Mouse (Mus musculus) intestine, embryonic 15.5 days (tissue): Measurements from ENCODE around the gene Psmd8. TPM values are rescaled to one million over a fixed set of nuclear protein-coding genes. Genes with fewer than 3 reads are reported as not detected.

Experiments used
- ATAC-seq: fragments of 200-750 bp; cut with Nextera tagmentation; 2 replicates; pipeline ENCODE4 v1.8.0; 2017; ENCODE audit warnings: moderate TSS enrichment, moderate library complexity
- H3K27ac ChIP-seq: fragments of 300-500 bp; sonication (generic); 2 replicates; pipeline ENCODE4 v1.5.1; 2015; ENCODE audit warnings: mild to moderate bottlenecking, inconsistent platforms
- H3K27me3 ChIP-seq: fragments of 300-500 bp; sonication (generic); replicated peaks from 2 replicates; pipeline ENCODE4 v1.6.1; 2015; ENCODE audit warnings: inconsistent platforms
- H3K36me3 ChIP-seq: fragments of 300-500 bp; sonication (generic); 2 replicates; pipeline ENCODE4 v1.6.1; 2015; ENCODE audit warnings: inconsistent platforms
- H3K4me1 ChIP-seq: fragments of 300-500 bp; sonication (generic); replicated peaks from 2 replicates; pipeline ENCODE4 v1.6.1; 2015; ENCODE audit warnings: inconsistent platforms
- H3K4me2 ChIP-seq: fragments of 300-500 bp; sonication (generic); replicated peaks from 2 replicates; pipeline ENCODE4 v1.6.1; 2015; ENCODE audit warnings: mild to moderate bottlenecking, inconsistent platforms
- H3K4me3 ChIP-seq: fragments of 300-500 bp; sonication (generic); replicated peaks from 2 replicates; pipeline ENCODE4 v1.5.1; 2015; ENCODE audit warnings: inconsistent platforms
- H3K9ac ChIP-seq: fragments of 300-500 bp; sonication (generic); 2 replicates; pipeline ENCODE4 v1.6.1; 2015; ENCODE audit warnings: inconsistent platforms
- H3K9me3 ChIP-seq: fragments of 300-500 bp; sonication (generic); 2 replicates; pipeline ENCODE4 v1.6.1; 2016; ENCODE audit warnings: inconsistent platforms
- WGBS: fragments of 180-500 bp; shearing (Covaris S2); methylation state at CpG from one replicate; pipeline ENCODE4 v1.1.7; 2015; 5-methylcytosine and 5-hydroxymethylcytosine counted together
- polyA plus RNA-seq: library from polyadenylated mRNA; unstranded; fragments of >200 nt; fragmentation: Nextera tagmentation; extraction: Ambion mirVana; gene quantifications from 2 replicates; pipeline ENCODE4 v1.2.1, GENCODE M21; 2015

Psmd8 gene
- polyA plus RNA-seq, 1 experiment from 2014 or later: 249 TPM

DNA sequence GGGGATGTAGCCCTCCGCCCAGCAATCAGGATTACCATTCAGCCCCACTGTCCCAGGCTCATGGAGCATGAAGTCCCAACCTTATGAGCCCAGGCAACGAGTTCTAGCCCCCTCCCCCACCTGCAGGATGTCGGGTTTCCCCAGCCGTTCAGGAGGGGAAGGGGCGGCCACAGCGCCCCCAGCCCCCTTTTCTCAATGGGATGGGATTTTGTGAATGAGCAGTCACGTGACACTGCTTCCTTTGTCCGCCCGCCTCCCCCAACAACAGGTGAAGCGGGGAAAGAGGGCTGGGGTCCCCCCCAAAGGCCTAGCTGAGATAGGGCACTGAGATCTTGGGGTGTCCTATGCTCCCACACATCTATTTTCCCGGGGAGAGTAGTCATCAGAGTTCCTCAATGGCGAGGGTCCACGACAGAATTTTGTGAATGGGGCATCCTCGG, 11.7 kb downstream of the Psmd8 start:
- H3K9ac ChIP-seq: peak overlapping the region; percentile 41
- peak overlapping the region; percentile 58 for H3K4me3 ChIP-seq
- H3K27me3 ChIP-seq: peaks cover 35% of the 10 kb centered on the region
- H3K27ac ChIP-seq: no peak overlapping the region; the same call in 1 of the 2 replicates
- ATAC-seq: no peak
- H3K36me3 ChIP-seq: peaks cover 11% of the 10 kb centered on the region
- WGBS: under 1% methylated on average over 14 of the region's 14 CpGs
- H3K9me3 ChIP-seq: no peaks in the 10 kb centered on the region
- H3K4me1 ChIP-seq: peaks cover 32% of the 10 kb centered on the region
- H3K4me2 ChIP-seq: peak overlapping the region; percentile 89

DNA sequence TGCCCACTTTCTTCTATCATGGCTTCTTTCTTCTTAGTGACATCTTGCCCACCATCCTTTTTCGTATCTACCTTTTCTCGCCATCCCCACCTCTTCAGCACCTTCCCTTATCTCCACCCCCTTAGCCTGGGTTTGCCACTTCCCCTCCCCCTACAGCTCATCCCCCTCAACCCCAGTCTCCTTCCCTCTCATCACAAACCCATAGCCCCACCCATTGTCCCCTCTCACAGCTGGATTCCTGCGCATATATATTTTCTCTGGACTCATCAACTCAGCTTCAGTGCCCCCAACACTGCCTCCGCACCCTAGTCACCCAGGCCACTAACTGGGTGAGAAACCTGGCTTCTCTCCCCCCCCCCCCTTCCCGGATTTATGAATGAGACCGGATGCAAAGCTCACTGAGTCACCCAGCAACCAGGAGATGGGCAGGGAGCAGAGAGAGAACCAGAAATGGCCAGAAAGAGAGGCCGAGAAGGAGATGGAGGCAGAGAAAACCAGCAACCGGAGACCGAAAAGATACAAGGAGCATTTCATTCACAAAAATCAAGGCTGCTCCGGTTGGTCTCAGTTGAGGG, 12.3 kb downstream of the Psmd8 start:
- H3K27ac ChIP-seq: no peak overlapping the region
- 13% methylated on average over 10 of the region's 10 CpGs for WGBS
- no peak for ATAC-seq
- H3K27me3 ChIP-seq: peaks cover 29% of the 10 kb centered on the region
- H3K4me1 ChIP-seq: peaks cover 32% of the 10 kb centered on the region
- H3K4me2 ChIP-seq: peak overlapping the region; percentile 89
- peak overlapping the region; percentile 58 for H3K4me3 ChIP-seq
- H3K36me3 ChIP-seq: 0 out of 2 replicates have a peak, but pooled peaks cover 6% of the 10 kb centered on the region
- H3K9ac ChIP-seq: no peak overlapping the region
- H3K9me3 ChIP-seq: no peaks in the 10 kb centered on the region

DNA sequence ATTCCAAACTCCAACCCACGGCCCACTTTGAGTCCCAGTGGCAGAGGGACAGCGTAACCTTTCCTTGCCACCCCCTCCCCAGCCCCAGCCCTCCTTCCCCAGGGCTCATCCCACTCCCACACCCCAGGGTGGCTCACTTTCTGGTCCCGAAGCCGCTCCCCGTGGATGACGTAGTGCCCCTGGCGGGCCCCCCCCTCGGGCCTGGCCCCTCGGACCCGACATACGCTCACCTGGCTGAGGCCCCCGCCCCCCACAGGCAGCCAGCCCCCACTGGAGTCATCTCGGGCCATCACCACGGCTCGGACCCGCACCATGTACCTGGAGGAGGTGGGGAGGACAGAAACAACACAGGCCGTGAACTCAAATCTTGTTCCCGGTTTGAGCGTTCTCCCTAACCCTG, 12.8 kb downstream of the Psmd8 start:
- Histone ChIP-seq H3K27me3 (peaks cover 23% of the 10 kb centered on the region), H3K4me1 (peaks cover 35% of the 10 kb centered on the region), H3K4me3 (no peak overlapping the region), H3K9me3 (no peaks in the 10 kb centered on the region), H3K4me2 (peak overlapping the region; percentile 89; the same call in 1 of the 2 replicates), H3K36me3 (0 out of 2 replicates have a peak, but pooled peaks cover under 1% of the 10 kb centered on the region), H3K27ac (no peak overlapping the region), H3K9ac (no peak overlapping the region)
- 33% methylated on average over 19 of the region's 19 CpGs for WGBS
- ATAC-seq: no peak

DNA sequence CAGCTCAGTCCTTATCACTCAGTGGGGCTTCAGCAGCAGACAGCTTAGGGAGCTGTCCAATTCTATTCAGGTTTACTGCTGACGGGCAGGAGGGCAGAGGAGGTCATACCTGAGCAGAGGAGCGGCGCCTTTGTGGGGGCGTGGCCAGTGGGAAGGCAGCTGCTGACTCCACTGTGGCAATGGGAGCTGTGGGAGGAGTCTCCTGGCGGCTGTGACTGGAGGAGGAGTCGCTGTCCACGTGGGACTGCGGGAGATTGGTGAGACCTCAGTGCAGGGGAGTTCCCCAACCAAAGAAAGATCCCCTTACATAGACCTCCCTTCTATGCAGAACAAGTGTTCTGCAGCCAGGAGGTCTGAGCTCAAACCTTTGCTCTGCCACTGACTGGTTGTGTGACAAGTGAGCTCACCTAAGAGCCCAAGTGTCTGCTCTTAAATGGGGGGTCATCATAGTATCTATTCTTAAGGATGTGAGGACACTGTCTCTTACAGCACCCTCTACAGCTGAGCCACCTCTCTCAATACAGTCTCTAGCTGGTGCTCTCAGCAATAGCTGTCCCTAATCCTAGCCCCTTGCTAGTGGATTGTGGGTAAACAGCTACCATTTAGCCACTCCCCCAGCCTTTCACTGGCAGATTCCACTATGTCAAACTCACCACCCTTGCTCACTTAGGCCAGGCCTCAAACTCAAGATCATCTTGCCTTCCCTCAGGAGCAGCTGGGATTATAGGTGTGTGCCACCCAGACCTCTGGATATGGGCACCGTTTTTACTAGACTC, 17.6 kb downstream of the Psmd8 start:
- Histone ChIP-seq H3K4me2 (peak overlapping the region; percentile 16), H3K4me3 (no peak overlapping the region), H3K36me3 (no peaks in the 10 kb centered on the region), H3K9ac (no peak overlapping the region), H3K9me3 (no peaks in the 10 kb centered on the region), H3K4me1 (peaks cover 5% of the 10 kb centered on the region; the same call in 1 of the 2 replicates), H3K27me3 (peaks cover 16% of the 10 kb centered on the region), H3K27ac (no peak overlapping the region)
- whole genome bisulfite sequencing: 14% methylated on average over 9 of the region's 9 CpGs
- peak; percentile 91 for ATAC-seq

DNA sequence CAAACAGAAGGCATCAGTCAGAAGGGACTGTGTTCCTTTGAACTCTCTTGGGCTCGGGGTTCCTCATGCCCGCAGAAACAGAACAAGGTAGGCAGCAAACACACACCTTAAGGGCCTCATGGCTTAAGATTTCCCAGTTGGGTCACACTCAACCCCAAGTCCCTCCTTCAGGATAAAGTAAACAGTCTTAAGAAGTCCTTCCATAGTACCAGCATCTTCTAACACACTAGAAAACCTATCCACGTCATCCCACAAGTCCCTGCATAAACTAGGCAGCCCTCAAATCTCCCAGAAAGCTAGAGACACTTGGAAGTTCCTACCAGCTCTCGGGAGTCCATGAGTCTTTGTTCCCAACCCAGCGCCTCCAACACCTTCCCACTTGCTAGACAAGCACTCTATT, 18.2 kb downstream of the Psmd8 start:
- Histone ChIP-seq H3K27ac (no peak overlapping the region), H3K4me3 (no peak overlapping the region), H3K36me3 (no peaks in the 10 kb centered on the region), H3K27me3 (peaks cover 13% of the 10 kb centered on the region), H3K9me3 (no peaks in the 10 kb centered on the region), H3K9ac (no peak overlapping the region), H3K4me2 (peak overlapping the region; percentile 16), H3K4me1 (peaks cover 5% of the 10 kb centered on the region; the same call in 1 of the 2 replicates)
- no peak for ATAC-seq
- WGBS: 65% methylated on average over 5 of the region's 5 CpGs

DNA sequence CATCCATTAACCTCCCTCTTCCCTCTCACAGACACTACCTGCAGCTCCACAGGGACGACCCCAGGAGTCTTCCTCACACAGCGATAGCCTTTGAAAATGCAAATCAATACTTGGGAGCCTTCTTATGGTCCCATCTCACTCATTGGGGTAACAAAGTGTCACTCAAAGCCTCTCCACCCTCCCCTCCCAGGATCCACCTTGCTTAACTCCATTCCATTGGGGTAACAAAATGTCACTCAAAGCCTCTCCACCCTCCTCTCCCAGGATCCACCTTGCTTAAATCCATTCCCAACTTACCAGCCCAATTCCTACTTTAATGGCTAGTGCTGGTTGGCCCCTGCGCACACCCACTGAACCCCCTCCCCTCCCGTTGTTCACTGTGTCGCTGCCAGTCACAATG, 22.2 kb downstream of the Psmd8 start:
- Histone ChIP-seq H3K9me3 (0 out of 2 replicates have a peak, but pooled peaks cover 5% of the 10 kb centered on the region), H3K27ac (no peak overlapping the region), H3K4me2 (no peak overlapping the region), H3K4me3 (no peak overlapping the region), H3K36me3 (peaks cover 7% of the 10 kb centered on the region), H3K4me1 (peaks cover 9% of the 10 kb centered on the region), H3K9ac (no peak overlapping the region), H3K27me3 (peaks cover 13% of the 10 kb centered on the region)
- WGBS: 4% methylated on average over 5 of the region's 5 CpGs
- no peak for ATAC-seq

DNA sequence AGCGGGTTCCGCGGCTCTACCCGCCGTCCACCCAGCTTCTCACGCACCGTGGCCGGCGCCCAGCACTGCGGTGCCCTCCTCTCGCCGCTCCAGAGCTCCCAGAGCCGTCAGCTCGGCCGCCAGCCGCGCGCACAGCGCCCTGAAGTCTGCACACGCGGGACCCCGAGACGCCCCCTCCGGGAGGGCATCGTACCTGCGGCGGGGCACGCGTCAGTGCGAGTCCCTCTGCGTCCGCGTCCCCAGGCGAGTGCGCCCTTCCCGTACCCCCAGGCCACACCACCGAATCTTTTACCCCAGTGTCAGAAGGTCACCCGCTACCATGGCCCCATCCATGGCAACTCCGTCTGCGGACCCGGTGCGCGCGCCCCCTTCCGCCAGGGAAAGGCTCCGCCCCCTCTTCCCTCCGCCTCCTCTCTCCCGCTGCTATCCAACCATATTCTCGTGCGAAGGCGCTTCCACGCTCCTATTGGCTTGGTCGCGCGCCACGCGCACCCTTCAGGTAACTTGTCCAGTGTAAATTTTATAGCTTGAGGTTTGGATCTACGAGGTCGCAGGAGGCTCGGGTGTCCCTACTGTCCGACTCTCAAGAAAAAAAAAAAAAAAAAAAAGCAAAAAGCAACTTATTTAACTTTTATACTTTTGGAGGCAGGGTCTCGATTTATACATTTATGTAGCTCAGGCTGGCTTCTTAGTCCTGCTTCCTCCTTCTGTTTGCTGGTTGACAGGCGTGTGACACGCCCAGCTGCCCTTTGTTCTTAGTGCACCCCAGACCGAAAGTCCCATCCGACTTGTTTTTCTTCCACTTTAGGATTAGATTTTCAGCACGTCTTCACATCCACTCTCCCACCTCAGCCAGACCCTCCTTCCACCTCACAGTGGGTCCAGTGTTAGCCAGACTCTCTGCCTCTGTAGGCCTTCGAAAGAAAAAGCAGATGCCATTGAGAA, 24.4 kb downstream of the Psmd8 start, which contains the start of gene Fam98c:
Gene Fam98c (minus strand): TSS at position 397 of the 945 bp plus-strand sequence.
- H3K27ac ChIP-seq: peak within 1 kb of the TSS; percentile 97
- WGBS: 3% methylated on average over 68 of the region's 68 CpGs
- peaks cover 13% of the 10 kb centered on the region for H3K27me3 ChIP-seq
- ATAC-seq: peak; percentile 90
- H3K4me2 ChIP-seq: peak within 1 kb of the TSS; percentile 95
- peaks cover 7% of the 10 kb centered on the region for H3K36me3 ChIP-seq
- H3K9me3 ChIP-seq: 0 out of 2 replicates have a peak, but pooled peaks cover 5% of the 10 kb centered on the region
- peak within 1 kb of the TSS; percentile 87 for H3K9ac ChIP-seq
- H3K4me1 ChIP-seq: peaks cover 6% of the 10 kb centered on the region
- H3K4me3 ChIP-seq: peak within 1 kb of the TSS; percentile 93

DNA sequence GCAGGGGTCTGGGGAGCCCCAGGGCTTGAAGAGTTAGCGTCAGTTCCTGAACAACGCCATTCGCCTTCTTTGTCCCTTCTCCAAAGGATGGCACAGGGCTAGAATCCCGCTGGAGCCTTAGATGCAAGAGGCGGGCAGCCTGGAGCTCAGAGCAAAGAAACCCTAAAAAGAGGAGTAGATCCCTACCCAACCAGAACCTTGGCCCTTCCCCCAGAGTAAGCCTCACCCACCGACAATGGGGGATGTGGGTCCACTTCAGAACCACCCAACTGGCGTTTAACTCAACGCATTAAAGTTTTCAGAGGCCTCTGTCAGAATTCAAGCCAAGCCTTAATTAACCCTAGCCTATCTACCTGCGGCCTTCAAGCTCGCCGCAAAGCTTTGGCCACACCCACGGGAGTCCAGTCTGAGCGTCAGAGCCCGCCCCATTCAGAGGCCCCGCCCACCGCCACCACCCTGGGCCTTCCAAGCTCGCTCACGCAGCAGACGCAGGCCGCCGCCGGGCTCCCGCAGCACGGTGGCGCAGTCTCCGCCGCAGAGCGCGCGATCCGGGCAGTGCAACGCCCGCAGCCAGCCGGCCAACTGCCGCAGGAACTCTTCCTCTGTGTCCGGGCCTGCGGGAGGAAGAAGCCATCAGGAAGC, 25.2 kb downstream of the Psmd8 start:
- Histone ChIP-seq H3K27me3 (peaks cover 13% of the 10 kb centered on the region), H3K4me2 (peak overlapping the region; percentile 95), H3K4me3 (peak overlapping the region; percentile 93), H3K36me3 (peaks cover 7% of the 10 kb centered on the region), H3K4me1 (peaks cover 6% of the 10 kb centered on the region), H3K9ac (peak overlapping the region; percentile 87), H3K27ac (peak overlapping the region; percentile 97), H3K9me3 (0 out of 2 replicates have a peak, but pooled peaks cover 5% of the 10 kb centered on the region)
- peak; percentile 91 for ATAC-seq
- WGBS: 7% methylated on average over 37 of the region's 37 CpGs

DNA sequence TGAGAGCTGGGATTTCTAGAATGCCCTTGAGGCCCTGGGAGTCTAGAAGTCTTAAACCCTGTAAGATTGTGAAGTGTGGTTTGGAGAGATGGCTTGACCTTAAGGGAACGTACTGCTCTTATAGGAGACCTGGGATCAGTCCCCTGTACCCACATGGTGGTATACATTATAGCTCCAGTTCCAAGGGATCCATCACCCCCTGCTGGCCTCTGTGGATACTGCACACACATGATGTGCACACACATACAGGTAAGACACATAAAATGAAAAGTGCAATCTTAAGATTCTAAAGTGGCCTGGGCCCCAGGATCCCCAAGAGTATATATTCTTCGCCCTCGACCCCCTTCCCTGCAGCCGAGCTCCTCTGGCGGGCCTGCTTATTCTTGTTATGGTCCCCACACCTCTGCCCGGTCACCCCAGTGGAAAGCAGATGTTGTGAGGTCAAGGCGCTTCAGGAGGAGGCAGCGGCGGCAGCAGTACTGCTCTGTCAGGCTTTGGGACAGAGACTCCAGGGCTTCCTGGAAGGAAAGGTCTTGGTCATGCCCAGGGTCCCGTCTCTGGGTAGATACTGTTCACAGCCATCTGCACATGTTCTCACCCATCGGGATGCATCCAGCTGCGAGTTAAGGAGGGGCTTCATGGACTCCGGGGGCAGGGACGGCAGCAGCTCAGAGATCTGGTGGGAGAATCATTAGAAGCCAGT, 26.3 kb downstream of the Psmd8 start:
- Histone ChIP-seq H3K27me3 (peaks cover 12% of the 10 kb centered on the region), H3K4me1 (peaks cover 6% of the 10 kb centered on the region), H3K9ac (no peak overlapping the region), H3K27ac (no peak overlapping the region), H3K36me3 (peaks cover 7% of the 10 kb centered on the region), H3K4me2 (no peak overlapping the region), H3K4me3 (no peak overlapping the region), H3K9me3 (0 out of 2 replicates have a peak, but pooled peaks cover 5% of the 10 kb centered on the region)
- 95% methylated on average over 14 of the region's 14 CpGs for WGBS
- no peak for ATAC-seq

DNA sequence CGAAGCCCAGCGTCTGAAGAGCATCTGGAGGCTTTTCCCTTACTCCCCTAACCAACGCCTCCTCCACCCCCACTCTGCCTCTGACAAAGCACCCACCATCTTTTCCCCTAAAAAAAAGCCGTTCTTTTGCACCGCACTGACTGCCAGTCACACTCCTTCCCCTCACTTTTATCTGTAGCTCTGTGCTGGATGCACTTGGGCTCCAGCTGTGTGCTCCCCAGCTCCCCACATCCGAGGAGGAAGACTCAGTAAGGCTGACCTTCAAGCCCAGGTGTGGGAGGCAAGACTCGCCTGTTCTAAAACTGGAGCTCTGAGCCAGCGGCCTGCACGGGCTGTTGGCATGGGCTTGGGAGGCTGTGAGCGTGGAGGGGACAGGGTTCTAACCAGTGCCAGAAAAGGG, 29.0 kb downstream of the Psmd8 start:
- no peaks in the 10 kb centered on the region for H3K27me3 ChIP-seq
- H3K36me3 ChIP-seq: peaks cover 7% of the 10 kb centered on the region
- H3K4me1 ChIP-seq: peaks cover 6% of the 10 kb centered on the region
- no peak overlapping the region for H3K4me3 ChIP-seq
- whole genome bisulfite sequencing: 65% methylated on average over 10 of the region's 10 CpGs
- ATAC-seq: no peak
- no peak overlapping the region for H3K27ac ChIP-seq
- no peak overlapping the region for H3K9ac ChIP-seq
- 0 out of 2 replicates have a peak, but pooled peaks cover 5% of the 10 kb centered on the region for H3K9me3 ChIP-seq
- H3K4me2 ChIP-seq: no peak overlapping the region

DNA sequence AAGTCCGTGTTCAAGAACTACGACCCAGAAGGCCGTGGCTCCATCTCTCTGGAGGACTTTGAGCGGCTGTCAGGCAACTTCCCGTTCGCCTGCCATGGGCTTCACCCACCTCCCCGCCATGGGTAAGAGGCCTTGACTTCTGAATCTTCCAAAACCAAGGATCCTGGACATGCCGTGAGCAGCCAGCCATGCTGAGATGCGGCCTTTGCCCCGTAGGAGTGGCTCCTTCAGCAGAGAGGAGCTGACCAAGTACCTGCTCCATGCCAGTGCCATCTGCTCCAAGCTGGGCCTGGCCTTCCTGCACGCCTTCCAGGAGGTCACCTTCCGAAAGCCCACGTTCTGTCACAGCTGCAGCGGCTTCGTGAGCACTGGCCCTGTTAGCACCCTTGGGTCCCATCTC, 31.7 kb downstream of the Psmd8 start:
- no peaks in the 10 kb centered on the region for H3K36me3 ChIP-seq
- no peak overlapping the region for H3K27ac ChIP-seq
- 0 out of 2 replicates have a peak, but pooled peaks cover under 1% of the 10 kb centered on the region for H3K9me3 ChIP-seq
- H3K4me2 ChIP-seq: no peak overlapping the region
- H3K27me3 ChIP-seq: no peaks in the 10 kb centered on the region
- no peak overlapping the region for H3K9ac ChIP-seq
- WGBS: 90% methylated on average over 15 of the region's 15 CpGs
- 0 out of 2 replicates have a peak, but pooled peaks cover 2% of the 10 kb centered on the region for H3K4me1 ChIP-seq
- H3K4me3 ChIP-seq: no peak overlapping the region
- ATAC-seq: no peak
